Mouse (Mus musculus): ENCODE measurements at regions not wholly inside any gene's neighbourhood (a gene's known extent, or its start where the extent isn't known, plus 50 kb on each side); places are given as distances from the start of the nearest gene placed in this dataset.

- Histone ChIP-seq H3K27ac (ENCODE audit: control insufficient read depth, low read depth, low read length) (no peak overlapping the region), H3K27me3 (ENCODE audit: control insufficient read depth in 1 of 2, insufficient read depth in 2 of 2, low read length in 2 of 2) (no peaks in the 10 kb centered on the region), H3K36me3 (ENCODE audit: control insufficient read depth in 1 of 2, insufficient read depth in 2 of 2, low read length in 2 of 2) (no peaks in the 10 kb centered on the region), H3K79me2 (ENCODE audit: control insufficient read depth, insufficient read depth, low read length, poor library complexity) (no peaks in the 10 kb centered on the region), H3K9me3 (replicated peaks; ENCODE audit: insufficient read depth, low read length) (no peaks in the 10 kb centered on the region), H3K9ac (ENCODE audit: control insufficient read depth, low read depth, low read length, poor library complexity, severe bottlenecking) (no peak overlapping the region), H3K4me3 (ENCODE audit: control insufficient read depth in 1 of 2, insufficient read depth in 1 of 2, low read depth in 2 of 2, low read length in 2 of 2) (no peak overlapping the region), H3K4me1 (ENCODE audit: control insufficient read depth in 1 of 2, insufficient read depth in 2 of 2, low read length in 2 of 2) (no peaks in the 10 kb centered on the region)
- TF ChIP-seq JUND (IDR thresholded peaks at IDR 0.05; ENCODE audit: low read depth, low read length) (no peak), MAFK (IDR thresholded peaks at IDR 0.05; ENCODE audit: borderline replicate concordance, low read depth, low read length) (no peak), CHD2 (IDR thresholded peaks at IDR 0.05; ENCODE audit: low read length) (no peak), CHD1 (IDR thresholded peaks at IDR 0.05; ENCODE audit: low read depth, low read length) (no peak)
- DNase-seq (ENCODE audit: low read depth, low spot score): no peak
Observed at GRCm38 (mm10) chr15:32034790-32035189, 142.3 kb upstream of the Tas2r119 start.

DNA sequence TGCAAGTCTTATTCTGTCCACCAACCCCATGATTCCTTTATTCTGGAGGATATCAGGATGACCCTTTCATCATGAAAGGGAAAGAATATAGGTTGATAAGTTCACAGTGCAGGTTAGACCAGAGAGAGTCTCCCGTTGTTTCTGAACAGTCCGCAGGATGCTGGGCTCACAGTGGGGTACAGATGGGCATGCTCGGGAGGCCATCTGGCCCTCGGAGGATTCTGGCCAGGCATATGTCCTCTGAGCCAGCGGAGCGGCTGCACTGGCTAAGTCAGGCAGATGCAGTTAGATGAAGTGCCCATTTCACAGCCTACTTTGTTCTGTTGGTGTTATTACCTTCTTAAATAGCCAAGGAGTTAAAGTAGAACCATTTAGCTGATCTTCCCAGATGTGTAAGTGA lies 135.3 kb upstream of the Tas2r119 start:
- H3K4me1 ChIP-seq (ENCODE audit: control insufficient read depth in 1 of 2, insufficient read depth in 2 of 2, low read length in 2 of 2): no peaks in the 10 kb centered on the region
- no peaks in the 10 kb centered on the region for H3K36me3 ChIP-seq (ENCODE audit: control insufficient read depth in 1 of 2, insufficient read depth in 2 of 2, low read length in 2 of 2)
- no peak for DNase-seq (ENCODE audit: low read depth, low spot score)
- TF ChIP-seq MAX (IDR thresholded peaks at IDR 0.05; ENCODE audit: low read length) (no peak), RCOR1 (IDR thresholded peaks at IDR 0.05; ENCODE audit: low read depth, low read length) (no peak), POLR2A (IDR thresholded peaks at IDR 0.05; ENCODE audit: control insufficient read depth in 1 of 2, insufficient read depth in 1 of 2, low read depth in 1 of 2, low read length in 2 of 2, poor library complexity in 1 of 2) (no peak), POLR2AphosphoS2 (IDR thresholded peaks at IDR 0.05; ENCODE audit: low read length) (no peak), NRF1 (IDR thresholded peaks at IDR 0.05; ENCODE audit: insufficient read depth, low read depth, low read length, poor library complexity, severe bottlenecking) (no peak), UBTF (IDR thresholded peaks at IDR 0.05; ENCODE audit: borderline replicate concordance, insufficient read depth, low read depth, low read length) (no peak), MYC (IDR thresholded peaks at IDR 0.05; ENCODE audit: low read depth, low read length) (no peak), E2F4 (IDR thresholded peaks at IDR 0.05; ENCODE audit: borderline replicate concordance, low read depth, low read length) (no peak), JUND (IDR thresholded peaks at IDR 0.05; ENCODE audit: low read depth, low read length) (no peak), MAZ (IDR thresholded peaks at IDR 0.05; ENCODE audit: low read depth, low read length) (no peak), SMC3 (IDR thresholded peaks at IDR 0.05; ENCODE audit: low read depth, low read length) (no peak), MXI1 (IDR thresholded peaks at IDR 0.05; ENCODE audit: low read depth, low read length) (no peak)
- H3K4me3 ChIP-seq (ENCODE audit: control insufficient read depth in 1 of 2, insufficient read depth in 1 of 2, low read depth in 2 of 2, low read length in 2 of 2): no peak overlapping the region
- H3K27me3 ChIP-seq (ENCODE audit: control insufficient read depth in 1 of 2, insufficient read depth in 2 of 2, low read length in 2 of 2): no peaks in the 10 kb centered on the region
- H3K9me3 ChIP-seq (replicated peaks; ENCODE audit: insufficient read depth, low read length): no peaks in the 10 kb centered on the region
- no peaks in the 10 kb centered on the region for H3K79me2 ChIP-seq (ENCODE audit: control insufficient read depth, insufficient read depth, low read length, poor library complexity)
- H3K27ac ChIP-seq (ENCODE audit: control insufficient read depth, low read depth, low read length): no peak overlapping the region
- no peak overlapping the region for H3K9ac ChIP-seq (ENCODE audit: control insufficient read depth, low read depth, low read length, poor library complexity, severe bottlenecking)

- Histone ChIP-seq H3K27me3 (ENCODE audit: control insufficient read depth in 1 of 2, insufficient read depth in 2 of 2, low read length in 2 of 2) (no peaks in the 10 kb centered on the region), H3K9me3 (replicated peaks; ENCODE audit: insufficient read depth, low read length) (no peaks in the 10 kb centered on the region), H3K79me2 (ENCODE audit: control insufficient read depth, insufficient read depth, low read length, poor library complexity) (no peaks in the 10 kb centered on the region), H3K36me3 (ENCODE audit: control insufficient read depth in 1 of 2, insufficient read depth in 2 of 2, low read length in 2 of 2) (no peaks in the 10 kb centered on the region), H3K27ac (ENCODE audit: control insufficient read depth, low read depth, low read length) (no peak overlapping the region), H3K9ac (ENCODE audit: control insufficient read depth, low read depth, low read length, poor library complexity, severe bottlenecking) (no peak overlapping the region), H3K4me3 (ENCODE audit: control insufficient read depth in 1 of 2, insufficient read depth in 1 of 2, low read depth in 2 of 2, low read length in 2 of 2) (no peak overlapping the region), H3K4me1 (ENCODE audit: control insufficient read depth in 1 of 2, insufficient read depth in 2 of 2, low read length in 2 of 2) (no peaks in the 10 kb centered on the region)
- no peak for DNase-seq (ENCODE audit: low read depth, low spot score)
- no peak for TF ChIP-seq JUND (IDR thresholded peaks at IDR 0.05; ENCODE audit: low read depth, low read length)
- TF ChIP-seq MYC (IDR thresholded peaks at IDR 0.05; ENCODE audit: low read depth, low read length): no peak
- TF ChIP-seq TBP (IDR thresholded peaks at IDR 0.05; ENCODE audit: low read depth, low read length): no peak
- TF ChIP-seq HCFC1 (IDR thresholded peaks at IDR 0.05; ENCODE audit: low read depth, low read length): no peak
- TF ChIP-seq NRF1 (IDR thresholded peaks at IDR 0.05; ENCODE audit: insufficient read depth, low read depth, low read length, poor library complexity, severe bottlenecking): no peak
- TF ChIP-seq GABPA (IDR thresholded peaks at IDR 0.05; ENCODE audit: low read depth, low read length): no peak
Observed at GRCm38 (mm10) chr15:32042173-32042572, 134.9 kb upstream of the Tas2r119 start.
